29 mouse cellular contexts compared by ENCODE assay signal in the genomic region with DNA sequence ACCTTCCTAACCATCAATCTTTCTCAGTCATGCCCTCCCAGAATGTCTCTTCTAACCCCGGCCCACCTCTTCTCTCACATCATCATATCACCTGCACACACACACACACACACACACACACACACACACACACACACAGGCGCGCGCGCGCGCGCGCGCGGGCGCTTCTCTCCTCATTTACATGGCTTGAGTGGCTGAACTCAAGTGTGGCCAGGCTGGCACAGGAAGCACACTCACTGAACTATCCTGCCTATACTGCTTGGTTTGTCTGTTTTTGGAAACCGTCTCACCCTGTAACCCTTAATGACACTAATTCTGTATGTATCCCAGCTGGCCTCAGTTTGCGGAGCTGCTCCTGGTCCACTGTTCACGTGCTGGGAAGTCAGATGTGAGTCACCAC. TPM values are rescaled to one million over a fixed set of nuclear protein-coding genes. Genes with fewer than 3 reads are reported as not detected.
A peak's percentile ranks its signal among the peaks of the same experiment; 100 is the strongest.
DNase-seq lines count a peak whose midpoint lies in the region; ATAC-seq and TF ChIP-seq lines count a peak whose summit lies in the region.
"Had no signal": no experiment of that assay in that cellular context is flagged by ENCODE, and none has a peak within 500 bp of the region (broad histone marks: within the 10 kb centered on the region; RNA-seq: fewer than 3 reads in every experiment).

No protein-coding gene starts in this region.

- H3K27me3 ChIP-seq in liver, postnatal 0 days (ENCODE audit: insufficient read depth, low read length): no peaks in the 10 kb centered on the region
- H3K27me3 ChIP-seq: hindbrain, embryonic 12.5 days; kidney, embryonic 15.5 days; limb, embryonic 12.5 days; midbrain, embryonic 12.5 days; Patski had no signal

- WGBS in liver, postnatal 0 days (ENCODE audit: insufficient replicate concordance): 87% methylated on average over 9 of the region's 15 CpGs

- ATAC-seq in liver, postnatal 0 days: no peak
- ATAC-seq: CD4-positive, CD25-positive, alpha-beta regulatory T cell, adult 4 months; intestine, postnatal 0 days; Patski had no signal

- no peak for TF ChIP-seq CTCF in gastrocnemius, adult 2 months (IDR thresholded peaks at IDR 0.05)
- TF ChIP-seq CTCF in liver, postnatal 0 days (IDR thresholded peaks at IDR 0.05; ENCODE audit: low read depth): no peak

- H3K4me2 ChIP-seq in liver, postnatal 0 days (ENCODE audit: low read depth, low read length): no peak overlapping the region
- H3K4me2 ChIP-seq: hindbrain, embryonic 12.5 days; kidney, embryonic 15.5 days; limb, embryonic 12.5 days; midbrain, embryonic 12.5 days had no signal

- H3K9me3 ChIP-seq in liver, postnatal 0 days (ENCODE audit: low read length): no peaks in the 10 kb centered on the region
- H3K9me3 ChIP-seq: forebrain, embryonic 10.5 days; hindbrain, embryonic 12.5 days; kidney, embryonic 15.5 days; limb, embryonic 12.5 days; midbrain, embryonic 12.5 days had no signal

- peak; percentile 11 for DNase-seq in gastrocnemius, adult 2 months
- DNase-seq in gastrocnemius, postnatal 10 days: no peak
- DNase-seq in spleen, postnatal 36 days (ENCODE audit: low spot score in 2 of 2): peak; percentile 32 to 40
- DNase-seq in spleen, postnatal 14 days (ENCODE audit: low spot score in 2 of 2): no peak
- DNase-seq in liver, postnatal 0 days: no peak
- DNase-seq in lung, postnatal 36 days: no peak
- DNase-seq in lung, postnatal 4 days: no peak
- DNase-seq in urinary bladder, adult 2 months (ENCODE audit: low spot score): no peak
- DNase-seq: adrenal gland, adult 2 months; cerebellum, adult 11-12 months; cerebellum, postnatal 10 days; heart, postnatal 10 days; kidney, postnatal 36 days; layer of hippocampus, postnatal 36 days; lung, adult 18-20 months; retina, postnatal 1 day; right cerebral cortex, postnatal 25 days; spleen, adult 18-20 months; thymus, adult 2 months; thymus, postnatal 4 days had no signal

- TF ChIP-seq EP300 in liver, postnatal 0 days (IDR thresholded peaks at IDR 0.05; ENCODE audit: low read depth): no peak

- intact Hi-C loops in gastrocnemius, adult 2 months (cut with DNase I): loop anchor here (10.0 kb wide), 1 partner anchor 186 kb away; a partner anchor contains a TSS

- peaks cover 33% of the 10 kb centered on the region for H3K4me1 ChIP-seq in liver, postnatal 0 days (ENCODE audit: insufficient read depth)

- H3K4me3 ChIP-seq in gastrocnemius, adult 2 months: no peak overlapping the region
- H3K4me3 ChIP-seq in liver, postnatal 0 days (ENCODE audit: low read depth, low read length): no peak overlapping the region
- H3K4me3 ChIP-seq: forebrain, embryonic 10.5 days; hindbrain, embryonic 12.5 days; kidney, embryonic 15.5 days; limb, embryonic 12.5 days; midbrain, embryonic 12.5 days had no signal

- H3K9ac ChIP-seq in liver, postnatal 0 days (replicated peaks): no peak overlapping the region
- H3K9ac ChIP-seq: hindbrain, embryonic 12.5 days; kidney, embryonic 15.5 days; limb, embryonic 12.5 days; midbrain, embryonic 12.5 days had no signal

- peaks cover 14% of the 10 kb centered on the region; the same call in 1 of the 2 replicates for H3K36me3 ChIP-seq in liver, postnatal 0 days (replicated peaks; ENCODE audit: insufficient read depth, low read length)

- no peak overlapping the region for H3K27ac ChIP-seq in gastrocnemius, adult 2 months
- H3K27ac ChIP-seq in liver, postnatal 0 days (ENCODE audit: low read depth): 0 out of 2 replicates have a peak overlapping the region, but pooled peaks have one; percentile 19
- H3K27ac ChIP-seq: forebrain, embryonic 10.5 days; hindbrain, embryonic 12.5 days; kidney, embryonic 15.5 days; limb, embryonic 12.5 days; midbrain, embryonic 12.5 days; stomach, postnatal 0 days had no signal

RNA-seq across cellular contexts. Expression of a gene that starts 3.0 kb away (rescaled TPM):
- 10 to 100 TPM; 66.8 to 88.5 TPM for total RNA-seq in gastrocnemius, adult 2 months (2021)
- total RNA-seq in gastrocnemius, postnatal 10 days (2021): 10 to 100 TPM; 61.1 to 71.6 TPM
- 46.4 and 48.9 TPM in 2 replicates for polyA plus RNA-seq in liver, postnatal 0 days (2015; fragmentation: Nextera tagmentation; extraction: Ambion mirVana)
- polyA plus RNA-seq in urinary bladder, adult 2 months (2012; rRNA removed): 36.1 and 39.5 TPM in 2 replicates

RNA-seq across cellular contexts. Expression of a gene that starts 3.1 kb away (rescaled TPM):
- total RNA-seq in gastrocnemius, adult 2 months (2021): 10 to 100 TPM; 18.8 to 20.7 TPM
- 10 to 100 TPM in 1 of 2 experiments, 1 to 10 TPM in 1; 9.3 to 21.6 TPM for total RNA-seq in gastrocnemius, postnatal 10 days (2021)
- polyA plus RNA-seq in liver, postnatal 0 days (2015; fragmentation: Nextera tagmentation; extraction: Ambion mirVana): 3.0 and 3.5 TPM in 2 replicates
- polyA plus RNA-seq in urinary bladder, adult 2 months (2012; rRNA removed): 25.4 and 27.3 TPM in 2 replicates

RNA-seq across cellular contexts. Expression of a gene that starts 12.0 kb away (rescaled TPM):
- 10 to 100 TPM; 46.0 to 55.0 TPM for total RNA-seq in gastrocnemius, adult 2 months (2021)
- 10 to 100 TPM; 38.3 to 38.7 TPM for total RNA-seq in gastrocnemius, postnatal 10 days (2021)
- polyA plus RNA-seq in liver, postnatal 0 days (2015; fragmentation: Nextera tagmentation; extraction: Ambion mirVana): 37.9 and 39.9 TPM in 2 replicates
- polyA plus RNA-seq in urinary bladder, adult 2 months (2012; rRNA removed): 79.9 and 89.7 TPM in 2 replicates

RNA-seq across cellular contexts. Expression of a gene that starts 27.4 kb away (rescaled TPM):
- total RNA-seq in gastrocnemius, adult 2 months (2021): 10 to 100 TPM; 43.1 to 51.5 TPM
- total RNA-seq in gastrocnemius, postnatal 10 days (2021): 10 to 100 TPM; 39.7 to 40.0 TPM
- 6.1 and 6.9 TPM in 2 replicates for polyA plus RNA-seq in liver, postnatal 0 days (2015; fragmentation: Nextera tagmentation; extraction: Ambion mirVana)
- 30.0 and 31.7 TPM in 2 replicates for polyA plus RNA-seq in urinary bladder, adult 2 months (2012; rRNA removed)

RNA-seq across cellular contexts. Expression of a gene that starts 36.5 kb away (rescaled TPM):
- total RNA-seq in gastrocnemius, adult 2 months (2021): 10 to 100 TPM; 17.2 to 18.6 TPM
- 10 to 100 TPM; 23.5 to 33.2 TPM for total RNA-seq in gastrocnemius, postnatal 10 days (2021)
- polyA plus RNA-seq in liver, postnatal 0 days (2015; fragmentation: Nextera tagmentation; extraction: Ambion mirVana): 41.8 and 46.0 TPM in 2 replicates
- polyA plus RNA-seq in urinary bladder, adult 2 months (2012; rRNA removed): 54.2 and 77.1 TPM in 2 replicates

Comparison
In these comparisons a context has a peak if more than half of its experiments do, and no peak if none do; other contexts are left out.
1. DNase-seq: peak in gastrocnemius, adult 2 months (single experiment) and spleen, postnatal 36 days (2 of 2); none in gastrocnemius, postnatal 10 days (single experiment), spleen, postnatal 14 days (0 of 2), liver, postnatal 0 days (single experiment), lung, postnatal 36 days (single experiment), lung, postnatal 4 days (0 of 2) and urinary bladder, adult 2 months (single experiment).